Mouse (Mus musculus): Measurements from ENCODE around the gene Nfkbie. TPM values are rescaled to one million over a fixed set of nuclear protein-coding genes. Genes with fewer than 3 reads are reported as not detected.

Gene Nfkbie
- polyA plus RNA-seq, 2 experiments = 3.6 to 4.0 TPM

DNA sequence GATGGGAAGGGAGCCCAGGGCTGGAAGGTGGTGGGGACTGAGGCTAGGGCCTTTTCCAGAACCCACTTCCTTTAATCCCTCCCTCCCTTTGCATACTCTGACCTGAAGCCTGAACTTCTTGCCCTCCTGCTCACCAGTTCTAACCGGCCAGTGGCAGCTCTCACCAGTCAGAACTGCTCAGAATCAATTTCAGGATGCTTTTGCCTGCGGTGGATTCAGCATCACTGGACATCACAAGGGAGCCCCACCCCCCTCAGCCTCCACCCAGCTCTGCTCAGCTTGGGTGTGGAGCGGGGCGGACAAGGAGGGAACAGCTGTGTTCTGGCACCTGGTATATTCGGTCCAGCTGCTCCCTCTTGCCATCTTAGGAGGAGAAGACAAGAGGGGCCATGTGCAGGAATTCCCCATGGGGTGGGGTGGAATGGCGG lies 46.4 kb downstream of the Nfkbie start, which contains the start of gene Mymx:
Gene Mymx, minus strand, starts transcription at position 226 of the 428 bp plus-strand sequence.
- Histone ChIP-seq H3K4me1 (ENCODE audit: control insufficient read depth, insufficient read depth, low read length) (peaks cover 4% of the 10 kb centered on the region), H3K4me3 (replicated peaks; ENCODE audit: low read length) (0 out of 2 replicates have a peak within 1 kb of the TSS, but pooled peaks have one; percentile 4), H3K27me3 (ENCODE audit: control insufficient read depth, insufficient read depth, low read length) (0 out of 2 replicates have a peak, but pooled peaks cover 18% of the 10 kb centered on the region), H3K4me2 (replicated peaks; ENCODE audit: low read depth, low read length, severe bottlenecking) (no peak within 1 kb of the TSS), H3K36me3 (ENCODE audit: control insufficient read depth, insufficient read depth, low read length) (no peaks in the 10 kb centered on the region), H3K9ac (ENCODE audit: low read depth, low read length, severe bottlenecking) (0 out of 2 replicates have a peak within 1 kb of the TSS, but pooled peaks have one; percentile 25), H3K27ac (replicated peaks; ENCODE audit: low read depth, low read length) (no peak within 1 kb of the TSS; the same call in 1 of the 2 replicates), H3K9me3 (ENCODE audit: control insufficient read depth, low read length) (no peaks in the 10 kb centered on the region)
- 26% methylated on average over 6 of the region's 6 CpGs for WGBS
- ATAC-seq (ENCODE audit: low FRiP score, low read depth) (peak; percentile 57), DNase-seq (ENCODE audit: low spot score) (no peak)
- TF ChIP-seq POLR2A (IDR thresholded peaks at IDR 0.05; ENCODE audit: borderline replicate concordance, extremely low read depth, insufficient read depth, insufficient read length) = no peak

DNA sequence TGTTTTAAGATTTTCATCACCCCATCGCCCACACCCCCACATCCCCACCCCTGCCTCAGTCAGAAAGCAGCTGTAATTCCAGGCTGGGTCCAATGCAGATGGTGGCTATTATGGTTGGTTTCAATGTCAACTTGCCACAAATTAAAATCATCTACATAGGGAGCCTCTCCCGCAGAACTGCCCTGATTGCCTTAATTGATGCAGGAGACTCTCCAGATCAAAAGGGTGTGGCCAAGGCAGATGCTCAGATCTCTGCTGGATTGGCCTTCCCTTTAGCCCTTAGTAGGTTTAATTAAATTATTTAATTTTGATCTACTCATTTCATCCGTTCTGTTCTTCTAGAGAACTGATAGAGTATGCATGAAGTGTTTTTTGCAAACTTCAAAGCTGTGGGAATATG lies 47.5 kb downstream of the Nfkbie start:
- no peak for TF ChIP-seq POLR2A (IDR thresholded peaks at IDR 0.05; ENCODE audit: borderline replicate concordance, extremely low read depth, insufficient read depth, insufficient read length)
- H3K4me1 ChIP-seq (ENCODE audit: control insufficient read depth, insufficient read depth, low read length) = no peaks in the 10 kb centered on the region
- no peak overlapping the region for H3K4me2 ChIP-seq (replicated peaks; ENCODE audit: low read depth, low read length, severe bottlenecking)

DNA sequence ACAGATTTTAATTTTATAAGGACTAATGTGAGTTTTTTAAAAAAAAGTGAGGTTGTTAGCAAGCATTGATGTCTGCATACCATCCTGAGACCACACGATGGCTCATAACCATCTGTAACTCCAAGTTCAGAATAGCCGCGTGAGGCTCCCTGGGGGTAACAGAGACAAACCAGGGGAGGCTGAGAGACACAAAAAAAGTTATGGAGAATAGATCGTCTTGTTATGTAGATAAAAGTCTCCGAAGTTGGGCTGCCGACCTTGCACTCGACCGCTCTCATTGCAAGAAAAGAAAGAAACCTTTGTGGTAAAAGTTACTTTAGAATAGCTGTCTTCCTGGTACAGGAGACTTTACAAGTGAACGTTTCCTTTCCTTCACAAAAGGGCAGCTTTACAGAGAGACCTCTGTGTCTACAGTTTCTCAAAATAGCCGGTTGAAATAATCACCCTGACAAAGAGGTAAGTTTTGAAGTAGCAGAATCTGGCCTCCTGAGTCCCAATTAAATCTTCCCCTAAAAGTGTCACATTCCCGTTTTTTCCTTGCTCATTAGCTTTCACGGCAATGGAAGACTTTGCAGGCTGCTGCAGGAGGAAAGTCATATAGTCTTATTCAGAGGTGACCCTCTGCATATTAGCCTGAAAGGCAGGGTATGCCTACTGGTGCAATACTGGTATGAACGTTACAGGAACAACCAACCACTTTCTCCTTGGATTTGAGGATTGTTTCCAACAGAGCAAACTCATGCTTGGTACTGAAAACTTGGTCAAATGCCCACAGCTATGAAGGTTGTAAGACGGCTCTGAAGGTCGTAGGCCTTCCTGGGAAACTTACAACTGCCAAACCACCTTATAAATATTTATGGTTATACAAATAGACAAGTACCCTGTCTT lies 51.7 kb downstream of the Nfkbie start:
- no peak overlapping the region for H3K27ac ChIP-seq (replicated peaks; ENCODE audit: low read depth, low read length)
- DNase-seq (ENCODE audit: low spot score) = no peak
- H3K4me1 ChIP-seq (ENCODE audit: control insufficient read depth, insufficient read depth, low read length) = no peaks in the 10 kb centered on the region
- 0 out of 2 replicates have a peak, but pooled peaks cover 3% of the 10 kb centered on the region for H3K9me3 ChIP-seq (ENCODE audit: control insufficient read depth, low read length)
- no peak overlapping the region for H3K4me3 ChIP-seq (replicated peaks; ENCODE audit: low read length)
- no peaks in the 10 kb centered on the region for H3K36me3 ChIP-seq (ENCODE audit: control insufficient read depth, insufficient read depth, low read length)
- TF ChIP-seq POLR2A (IDR thresholded peaks at IDR 0.05; ENCODE audit: borderline replicate concordance, extremely low read depth, insufficient read depth, insufficient read length) = no peak
- H3K4me2 ChIP-seq (replicated peaks; ENCODE audit: low read depth, low read length, severe bottlenecking) = no peak overlapping the region
- ATAC-seq (ENCODE audit: low FRiP score, low read depth) = no peak
- WGBS = 72% methylated on average over 15 of the region's 15 CpGs
- H3K27me3 ChIP-seq (ENCODE audit: control insufficient read depth, insufficient read depth, low read length) = no peaks in the 10 kb centered on the region
- no peak overlapping the region for H3K9ac ChIP-seq (ENCODE audit: low read depth, low read length, severe bottlenecking)

More for the DNA sequence above, 47.5 kb downstream of the Nfkbie start:
- Histone ChIP-seq H3K36me3 (ENCODE audit: control insufficient read depth, insufficient read depth, low read length) (no peaks in the 10 kb centered on the region), H3K9ac (ENCODE audit: low read depth, low read length, severe bottlenecking) (no peak overlapping the region), H3K27ac (replicated peaks; ENCODE audit: low read depth, low read length) (no peak overlapping the region), H3K4me3 (replicated peaks; ENCODE audit: low read length) (no peak overlapping the region), H3K9me3 (ENCODE audit: control insufficient read depth, low read length) (0 out of 2 replicates have a peak, but pooled peaks cover 3% of the 10 kb centered on the region), H3K27me3 (ENCODE audit: control insufficient read depth, insufficient read depth, low read length) (0 out of 2 replicates have a peak, but pooled peaks cover 18% of the 10 kb centered on the region)
- ATAC-seq (ENCODE audit: low FRiP score, low read depth) = no peak
- no peak for DNase-seq (ENCODE audit: low spot score)
- WGBS = 78% methylated on average over 3 of the region's 3 CpGs

DNA sequence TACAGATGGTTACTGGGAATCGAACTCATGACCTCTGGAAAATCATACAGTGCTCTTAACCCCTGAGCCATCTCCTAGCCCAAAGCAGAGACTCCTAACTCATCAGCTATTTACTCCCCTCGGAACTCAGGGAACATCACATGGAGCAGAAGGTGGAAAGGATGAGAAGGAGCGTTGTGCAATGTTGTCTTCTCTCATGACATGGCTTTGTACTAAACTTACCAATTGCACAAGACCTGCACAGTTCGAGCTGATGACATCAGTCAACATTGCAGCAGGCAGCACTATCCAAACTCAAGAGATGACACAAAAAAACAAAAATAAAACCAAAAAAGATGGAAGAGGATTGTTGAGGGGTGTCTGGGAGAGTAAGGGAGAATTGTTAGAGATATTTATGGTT lies 52.9 kb downstream of the Nfkbie start:
- no peaks in the 10 kb centered on the region for H3K27me3 ChIP-seq (ENCODE audit: control insufficient read depth, insufficient read depth, low read length)
- DNase-seq (ENCODE audit: low spot score) (no peak), ATAC-seq (ENCODE audit: low FRiP score, low read depth) (no peak)
- H3K4me2 ChIP-seq (replicated peaks; ENCODE audit: low read depth, low read length, severe bottlenecking) = no peak overlapping the region
- no peak overlapping the region for H3K9ac ChIP-seq (ENCODE audit: low read depth, low read length, severe bottlenecking)
- 90% methylated on average over 4 of the region's 4 CpGs for WGBS
- H3K9me3 ChIP-seq (ENCODE audit: control insufficient read depth, low read length) = 0 out of 2 replicates have a peak, but pooled peaks cover 3% of the 10 kb centered on the region
- TF ChIP-seq POLR2A (IDR thresholded peaks at IDR 0.05; ENCODE audit: borderline replicate concordance, extremely low read depth, insufficient read depth, insufficient read length) = no peak
- H3K36me3 ChIP-seq (ENCODE audit: control insufficient read depth, insufficient read depth, low read length) = no peaks in the 10 kb centered on the region
- H3K4me3 ChIP-seq (replicated peaks; ENCODE audit: low read length) = no peak overlapping the region
- no peaks in the 10 kb centered on the region for H3K4me1 ChIP-seq (ENCODE audit: control insufficient read depth, insufficient read depth, low read length)
- no peak overlapping the region for H3K27ac ChIP-seq (replicated peaks; ENCODE audit: low read depth, low read length)

DNA sequence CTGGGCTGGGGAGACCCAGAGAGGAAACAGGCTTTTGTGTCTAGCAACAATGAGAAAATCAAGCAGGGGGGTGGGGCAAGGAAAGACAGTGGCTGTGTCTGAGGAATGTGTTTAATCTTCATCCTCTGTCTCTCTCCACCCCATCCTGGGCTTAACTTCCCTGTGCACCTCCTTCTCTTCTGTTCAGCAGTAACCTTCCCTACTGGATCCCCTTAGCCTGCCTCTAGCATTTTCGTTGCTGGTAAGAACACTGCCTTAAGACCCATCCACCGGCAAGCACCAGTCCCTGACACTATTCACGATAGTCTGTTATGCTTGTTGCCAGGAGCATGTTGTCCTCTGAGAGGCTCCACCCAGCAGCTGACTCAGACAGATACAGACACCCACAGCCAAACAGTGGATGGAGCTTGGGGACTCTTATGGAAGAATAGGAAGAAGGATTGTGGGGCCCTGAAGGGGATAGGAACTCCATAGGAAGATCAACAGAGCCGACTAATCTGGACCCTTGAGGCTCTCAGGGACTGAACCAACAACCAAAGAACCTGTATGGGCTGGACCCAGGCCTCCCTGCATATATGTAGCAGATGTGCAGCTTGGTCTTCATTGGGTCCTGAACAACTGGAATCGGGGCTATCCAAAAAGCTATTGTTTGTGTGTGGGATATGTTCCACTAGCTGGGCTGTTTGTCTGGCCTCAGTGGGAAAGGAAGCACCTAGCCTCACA lies 54.8 kb downstream of the Nfkbie start:
- no peak overlapping the region for H3K9ac ChIP-seq (ENCODE audit: low read depth, low read length, severe bottlenecking)
- no peak overlapping the region for H3K27ac ChIP-seq (replicated peaks; ENCODE audit: low read depth, low read length)
- no peak overlapping the region for H3K4me3 ChIP-seq (replicated peaks; ENCODE audit: low read length)
- no peaks in the 10 kb centered on the region for H3K4me1 ChIP-seq (ENCODE audit: control insufficient read depth, insufficient read depth, low read length)
- no peaks in the 10 kb centered on the region for H3K27me3 ChIP-seq (ENCODE audit: control insufficient read depth, insufficient read depth, low read length)
- no peak overlapping the region for H3K4me2 ChIP-seq (replicated peaks; ENCODE audit: low read depth, low read length, severe bottlenecking)
- no peaks in the 10 kb centered on the region for H3K36me3 ChIP-seq (ENCODE audit: control insufficient read depth, insufficient read depth, low read length)
- WGBS = 45% methylated on average over 5 of the region's 5 CpGs
- 0 out of 2 replicates have a peak, but pooled peaks cover 3% of the 10 kb centered on the region for H3K9me3 ChIP-seq (ENCODE audit: control insufficient read depth, low read length)
- DNase-seq (ENCODE audit: low spot score) (no peak), ATAC-seq (ENCODE audit: low FRiP score, low read depth) (no peak)
- TF ChIP-seq POLR2A (IDR thresholded peaks at IDR 0.05; ENCODE audit: borderline replicate concordance, extremely low read depth, insufficient read depth, insufficient read length) = no peak

All from limb, embryonic 14.5 days (tissue).